Mouse (Mus musculus) stomach, embryonic 16.5 days (tissue): ENCODE results near the gene Tspo2. TPM values are rescaled to one million over a fixed set of nuclear protein-coding genes. Genes with fewer than 3 reads are reported as not detected.

Experiments
- ATAC-seq: fragments of 200-750 bp; cut with Nextera tagmentation; 2 replicates; pipeline ENCODE4 v1.8.0; 2017; ENCODE audit warnings: moderate number of reproducible peaks, moderate TSS enrichment; ENCODE audit not compliant: insufficient read depth, low FRiP score
- H3K27ac ChIP-seq: fragments of 300-500 bp; sonication (generic); 2 replicates; pipeline ENCODE4 v1.5.1; 2014; ENCODE audit warnings: low read length
- H3K27me3 ChIP-seq: fragments of 300-500 bp; sonication (generic); 2 replicates; pipeline ENCODE4 v1.6.1; 2014; ENCODE audit warnings: low read length, control low read depth, mixed read lengths; ENCODE audit not compliant: control insufficient read depth, insufficient read depth
- H3K36me3 ChIP-seq: fragments of 300-500 bp; sonication (generic); 2 replicates; pipeline ENCODE4 v1.6.1; 2014; ENCODE audit warnings: low read length; ENCODE audit not compliant: control insufficient read depth, insufficient read depth
- H3K4me1 ChIP-seq: fragments of 300-500 bp; sonication (generic); 2 replicates; pipeline ENCODE4 v1.6.1; 2014; ENCODE audit warnings: low read length, control low read depth, mixed read lengths; ENCODE audit not compliant: control insufficient read depth, insufficient read depth
- H3K4me2 ChIP-seq: fragments of 300-500 bp; sonication (generic); 2 replicates; pipeline ENCODE4 v1.6.1; 2014; ENCODE audit warnings: low read depth, low read length, mixed read lengths
- H3K4me3 ChIP-seq: fragments of 300-500 bp; sonication (generic); replicated peaks from 2 replicates; pipeline ENCODE4 v1.5.1; 2014; ENCODE audit warnings: mild to moderate bottlenecking, low read length
- H3K9ac ChIP-seq: fragments of 300-500 bp; sonication (generic); 2 replicates; pipeline ENCODE4 v1.6.1; 2014; ENCODE audit warnings: low read length
- H3K9me3 ChIP-seq: fragments of 300-500 bp; sonication (generic); replicated peaks from 2 replicates; pipeline ENCODE4 v1.6.1; 2016; ENCODE audit warnings: low read length, control low read depth; ENCODE audit not compliant: control insufficient read depth
- WGBS: fragments of 180-500 bp; shearing (Covaris S2); extraction: QIAGEN DNeasy Blood & Tissue Kit; methylation state at CpG from one replicate; pipeline ENCODE4 v1.1.7; 2014; 5-methylcytosine and 5-hydroxymethylcytosine counted together
- polyA plus RNA-seq: library from polyadenylated mRNA; unstranded; fragments of >200 nt; fragmentation: Nextera tagmentation; extraction: Ambion mirVana; gene quantifications from 2 replicates; pipeline ENCODE4 v1.2.1, GENCODE M21; 2015

The Tspo2 gene
- polyA plus RNA-seq, 1 experiment from 2014 or later, result 8.5 TPM

GRCm38 (mm10) chr17:48442745-48443457 lies 8.4 kb downstream of the Tspo2 start:
- H3K27ac ChIP-seq, result no peak overlapping the region
- no peak overlapping the region for H3K4me3 ChIP-seq
- H3K36me3 ChIP-seq, result no peaks in the 10 kb centered on the region
- WGBS, result 57% methylated on average over 7 of the region's 7 CpGs
- H3K4me2 ChIP-seq, result no peak overlapping the region
- H3K9ac ChIP-seq, result no peak overlapping the region
- no peaks in the 10 kb centered on the region for H3K9me3 ChIP-seq
- no peaks in the 10 kb centered on the region for H3K4me1 ChIP-seq
- no peak for ATAC-seq
- no peaks in the 10 kb centered on the region for H3K27me3 ChIP-seq

GRCm38 (mm10) chr17:48437421-48437911 lies 13.9 kb downstream of the Tspo2 start:
- Histone ChIP-seq H3K9me3 (no peaks in the 10 kb centered on the region), H3K27me3 (no peaks in the 10 kb centered on the region), H3K27ac (peak overlapping the region; percentile 55), H3K4me3 (no peak overlapping the region), H3K9ac (no peak overlapping the region), H3K4me2 (no peak overlapping the region), H3K4me1 (peaks cover 23% of the 10 kb centered on the region), H3K36me3 (no peaks in the 10 kb centered on the region)
- peak; percentile 9; the same call in 1 of the 2 replicates for ATAC-seq
- 27% methylated on average over 7 of the region's 7 CpGs for WGBS

DNA sequence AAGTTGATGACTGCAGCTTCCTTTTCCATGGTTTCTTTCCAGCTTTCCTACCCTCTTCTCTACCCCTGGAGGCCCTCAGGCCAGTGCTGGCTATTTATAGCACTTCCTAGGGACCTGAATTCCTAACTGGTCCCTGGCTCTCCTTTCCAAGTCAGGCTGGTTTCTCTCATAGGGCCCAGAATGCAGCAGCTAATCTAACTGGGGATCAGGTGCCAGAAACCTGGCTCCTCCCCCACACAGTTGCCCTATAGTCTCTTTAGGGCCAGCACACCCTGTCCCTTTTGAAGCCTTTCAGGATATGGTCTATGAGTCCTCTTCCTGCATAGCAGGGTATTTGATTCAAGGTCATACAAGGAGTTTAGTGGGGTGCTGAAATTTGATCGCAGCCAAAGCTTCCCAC lies 14.8 kb downstream of the Tspo2 start:
- no peaks in the 10 kb centered on the region for H3K27me3 ChIP-seq
- no peaks in the 10 kb centered on the region for H3K9me3 ChIP-seq
- peak; percentile 21 for ATAC-seq
- peaks cover 32% of the 10 kb centered on the region for H3K4me1 ChIP-seq
- H3K9ac ChIP-seq, result 0 out of 2 replicates have a peak overlapping the region, but pooled peaks have one; percentile 28
- no peaks in the 10 kb centered on the region for H3K36me3 ChIP-seq
- no peak overlapping the region for H3K4me3 ChIP-seq
- WGBS, result 61% methylated on average over 1 of the region's 1 CpGs
- peak overlapping the region; percentile 56 for H3K27ac ChIP-seq
- H3K4me2 ChIP-seq, result no peak overlapping the region

- Histone ChIP-seq H3K9me3 (no peaks in the 10 kb centered on the region), H3K4me3 (no peak overlapping the region), H3K4me1 (peaks cover 49% of the 10 kb centered on the region), H3K9ac (no peak overlapping the region), H3K27me3 (no peaks in the 10 kb centered on the region), H3K27ac (no peak overlapping the region), H3K36me3 (no peaks in the 10 kb centered on the region), H3K4me2 (no peak overlapping the region)
- no peak for ATAC-seq
- 84% methylated on average over 5 of the region's 5 CpGs for WGBS
Observed at GRCm38 (mm10) chr17:48434479-48434878, 16.8 kb downstream of the Tspo2 start.

DNA sequence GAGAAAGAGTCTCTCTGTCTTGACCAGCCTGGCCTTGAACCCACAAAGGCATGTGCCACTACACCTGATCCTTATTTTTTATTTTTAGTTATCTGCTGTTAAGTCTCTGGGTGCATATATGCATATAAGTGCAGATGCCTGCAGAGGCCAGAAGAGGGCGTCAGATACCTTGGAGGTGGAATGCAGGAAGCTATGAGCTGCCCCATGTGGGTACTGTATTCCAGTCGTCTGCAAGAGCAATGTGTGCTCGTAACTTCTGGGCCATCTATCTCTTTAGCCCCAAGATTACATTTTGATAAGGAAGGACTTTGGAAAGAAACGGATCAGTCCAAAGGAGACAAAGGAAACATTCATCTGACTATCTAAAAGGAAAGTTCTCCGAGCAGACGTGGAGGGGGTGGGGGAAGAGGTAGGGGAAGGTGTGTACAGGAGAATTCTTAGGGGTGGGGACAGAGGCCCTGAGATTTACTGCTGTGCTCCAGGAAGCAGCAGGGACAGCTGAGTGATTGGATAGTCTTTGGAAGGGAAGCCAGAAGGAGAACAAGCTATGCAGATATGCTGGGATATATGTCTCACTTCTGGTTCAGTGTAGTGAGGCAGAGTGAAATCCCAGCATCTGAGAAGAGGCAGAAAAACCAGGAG lies 17.5 kb downstream of the Tspo2 start:
- peak overlapping the region; percentile 7 for H3K27ac ChIP-seq
- no peaks in the 10 kb centered on the region for H3K27me3 ChIP-seq
- H3K4me3 ChIP-seq, result no peak overlapping the region
- H3K36me3 ChIP-seq, result no peaks in the 10 kb centered on the region
- peaks cover 49% of the 10 kb centered on the region for H3K4me1 ChIP-seq
- H3K9me3 ChIP-seq, result no peaks in the 10 kb centered on the region
- no peak overlapping the region for H3K4me2 ChIP-seq
- WGBS, result 44% methylated on average over 6 of the region's 6 CpGs
- no peak overlapping the region for H3K9ac ChIP-seq
- ATAC-seq, result peak; percentile 34; the same call in 1 of the 2 replicates

- H3K27ac ChIP-seq, result peak overlapping the region; percentile 21; the same call in 1 of the 2 replicates
- H3K4me2 ChIP-seq, result no peak overlapping the region
- ATAC-seq, result no peak
- H3K36me3 ChIP-seq, result no peaks in the 10 kb centered on the region
- H3K27me3 ChIP-seq, result no peaks in the 10 kb centered on the region
- H3K4me3 ChIP-seq, result no peak overlapping the region
- WGBS, result 67% methylated on average over 20 of the region's 20 CpGs
- peaks cover 54% of the 10 kb centered on the region for H3K4me1 ChIP-seq
- peak overlapping the region; percentile 1 for H3K9ac ChIP-seq
- H3K9me3 ChIP-seq, result no peaks in the 10 kb centered on the region
Observed at GRCm38 (mm10) chr17:48433006-48433655, 18.2 kb downstream of the Tspo2 start.

DNA sequence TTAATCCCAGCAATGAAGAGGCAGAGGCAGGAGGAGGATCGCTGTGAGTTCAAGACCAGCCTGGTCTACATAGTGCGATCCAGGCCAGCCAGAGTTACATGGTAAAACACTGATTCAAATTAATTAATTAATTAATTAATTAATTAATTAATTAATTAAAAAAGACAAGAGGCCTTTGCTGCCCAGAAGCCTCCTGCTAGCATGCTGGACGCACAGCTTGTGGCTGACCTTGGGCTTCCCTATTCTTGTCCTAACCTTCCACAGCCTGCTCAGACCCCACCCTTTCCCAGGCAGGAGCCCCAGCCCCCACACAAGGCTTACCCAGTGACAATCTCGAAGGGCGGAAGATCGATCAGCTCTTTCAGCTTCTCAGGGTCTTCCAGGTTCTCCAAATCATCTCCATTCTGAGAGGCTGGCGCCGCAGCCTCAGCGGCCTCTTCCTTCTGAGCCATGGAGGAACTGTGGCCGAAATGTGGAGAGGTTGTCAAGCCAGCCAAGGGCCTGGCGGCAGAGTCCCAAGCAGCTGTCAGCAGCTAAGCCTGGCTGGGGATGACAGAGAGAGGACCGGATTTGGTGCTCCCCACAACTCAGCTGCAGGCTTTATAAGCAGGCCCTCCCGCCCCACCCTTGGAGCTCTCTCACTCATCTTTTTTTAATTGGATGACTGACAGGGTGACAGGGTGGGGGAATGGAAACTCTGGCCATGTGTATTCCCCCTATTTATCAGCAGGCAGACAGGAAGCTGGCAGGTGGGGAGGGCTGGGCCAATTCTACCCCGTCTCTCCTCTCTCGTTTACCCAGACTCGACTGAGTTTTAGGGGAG lies 19.0 kb downstream of the Tspo2 start, which contains the start of gene Apobec2:
Gene Apobec2 (minus strand): TSS at position 773 of the 823 bp plus-strand sequence.
- no peak within 1 kb of the TSS for H3K4me3 ChIP-seq
- no peaks in the 10 kb centered on the region for H3K27me3 ChIP-seq
- ATAC-seq, result no peak
- 43% methylated on average over 16 of the region's 16 CpGs for WGBS
- H3K4me1 ChIP-seq, result peaks cover 53% of the 10 kb centered on the region
- H3K36me3 ChIP-seq, result no peaks in the 10 kb centered on the region
- H3K9me3 ChIP-seq, result no peaks in the 10 kb centered on the region
- no peak within 1 kb of the TSS for H3K4me2 ChIP-seq
- peak within 1 kb of the TSS; percentile 21 for H3K27ac ChIP-seq
- H3K9ac ChIP-seq, result peak within 1 kb of the TSS; percentile 1

- no peak overlapping the region for H3K9ac ChIP-seq
- peaks cover 55% of the 10 kb centered on the region for H3K4me1 ChIP-seq
- H3K9me3 ChIP-seq, result no peaks in the 10 kb centered on the region
- peak overlapping the region; percentile 70 for H3K27ac ChIP-seq
- no peaks in the 10 kb centered on the region for H3K27me3 ChIP-seq
- H3K4me3 ChIP-seq, result no peak overlapping the region
- no peak overlapping the region for H3K4me2 ChIP-seq
- H3K36me3 ChIP-seq, result no peaks in the 10 kb centered on the region
- WGBS, result 61% methylated on average over 5 of the region's 5 CpGs
- ATAC-seq, result no peak
Observed at GRCm38 (mm10) chr17:48431054-48431453, 20.3 kb downstream of the Tspo2 start.
